Mouse (Mus musculus): ENCODE measurements around the gene Gm37240. TPM values are rescaled to one million over a fixed set of nuclear protein-coding genes. Genes with fewer than 3 reads are reported as not detected.

The Gm37240 gene
- polyA plus RNA-seq, 1 experiment from 2014 or later, result not detected

GRCm38 (mm10) chr3:84686799-84687487 is 1200.4 kb downstream of the Gm37240 start:
- Histone ChIP-seq H3K36me3 (no peaks in the 10 kb centered on the region), H3K4me1 (replicated peaks) (peaks cover 18% of the 10 kb centered on the region), H3K4me3 (no peak overlapping the region), H3K27me3 (no peaks in the 10 kb centered on the region), H3K4me2 (no peak overlapping the region), H3K9me3 (no peaks in the 10 kb centered on the region), H3K9ac (no peak overlapping the region), H3K27ac (replicated peaks) (no peak overlapping the region)
- ATAC-seq (ENCODE audit: low read depth), result no peak
- WGBS, result 65% methylated on average over 7 of the region's 7 CpGs

GRCm38 (mm10) chr3:84686294-84686672 is 1201.0 kb downstream of the Gm37240 start:
- Histone ChIP-seq H3K27me3 (no peaks in the 10 kb centered on the region), H3K36me3 (no peaks in the 10 kb centered on the region), H3K27ac (replicated peaks) (no peak overlapping the region), H3K4me1 (replicated peaks) (peaks cover 18% of the 10 kb centered on the region), H3K9me3 (no peaks in the 10 kb centered on the region), H3K4me3 (no peak overlapping the region), H3K9ac (no peak overlapping the region), H3K4me2 (no peak overlapping the region)
- no peak for ATAC-seq (ENCODE audit: low read depth)
- WGBS, result 95% methylated on average over 2 of the region's 2 CpGs

DNA sequence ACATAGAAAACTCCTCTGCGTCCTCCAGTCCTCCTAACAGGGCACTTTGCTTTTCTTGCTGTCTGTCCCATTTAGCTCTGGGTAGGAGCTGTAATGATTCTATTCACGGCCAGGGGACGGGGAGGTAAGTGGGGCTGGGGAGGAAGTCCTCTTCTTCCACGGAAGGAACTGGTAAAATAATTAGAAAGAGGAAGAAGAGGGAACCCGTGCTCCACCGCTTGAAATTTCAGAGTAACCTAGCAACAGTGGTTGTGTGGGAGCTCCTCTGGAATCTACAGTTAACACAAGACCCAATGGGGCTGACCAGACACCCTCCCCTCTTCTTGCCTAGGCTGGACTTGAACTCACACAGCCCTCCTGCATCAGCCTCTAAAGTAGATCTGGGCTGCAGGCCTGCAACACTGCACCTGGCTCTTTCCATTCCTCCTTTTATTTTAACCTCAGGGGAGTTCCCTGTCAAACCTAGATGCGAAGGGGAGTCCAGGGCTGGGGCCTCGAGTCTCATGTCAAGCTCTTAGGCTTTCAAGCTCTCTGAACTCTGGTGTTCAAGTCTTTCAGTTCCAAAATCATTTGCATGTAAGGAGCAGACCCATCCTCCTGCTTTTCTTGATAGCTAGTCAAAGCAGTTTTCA is 1201.5 kb downstream of the Gm37240 start:
- H3K4me3 ChIP-seq, result no peak overlapping the region
- WGBS, result 75% methylated on average over 8 of the region's 8 CpGs

GRCm38 (mm10) chr3:84683788-84684187 is 1203.5 kb downstream of the Gm37240 start:
- Histone ChIP-seq H3K4me3 (no peak overlapping the region), H3K36me3 (no peaks in the 10 kb centered on the region), H3K9ac (no peak overlapping the region), H3K27me3 (no peaks in the 10 kb centered on the region), H3K4me2 (no peak overlapping the region), H3K4me1 (replicated peaks) (peaks cover 7% of the 10 kb centered on the region), H3K27ac (replicated peaks) (no peak overlapping the region), H3K9me3 (no peaks in the 10 kb centered on the region)
- no peak for ATAC-seq (ENCODE audit: low read depth)
- 92% methylated on average over 6 of the region's 6 CpGs for WGBS

More for the DNA sequence above, 1201.5 kb downstream of the Gm37240 start:
- Histone ChIP-seq H3K4me1 (replicated peaks) (peaks cover 18% of the 10 kb centered on the region), H3K27me3 (no peaks in the 10 kb centered on the region), H3K27ac (replicated peaks) (no peak overlapping the region), H3K9me3 (no peaks in the 10 kb centered on the region), H3K36me3 (no peaks in the 10 kb centered on the region), H3K9ac (no peak overlapping the region), H3K4me2 (no peak overlapping the region)
- no peak for ATAC-seq (ENCODE audit: low read depth)

DNA sequence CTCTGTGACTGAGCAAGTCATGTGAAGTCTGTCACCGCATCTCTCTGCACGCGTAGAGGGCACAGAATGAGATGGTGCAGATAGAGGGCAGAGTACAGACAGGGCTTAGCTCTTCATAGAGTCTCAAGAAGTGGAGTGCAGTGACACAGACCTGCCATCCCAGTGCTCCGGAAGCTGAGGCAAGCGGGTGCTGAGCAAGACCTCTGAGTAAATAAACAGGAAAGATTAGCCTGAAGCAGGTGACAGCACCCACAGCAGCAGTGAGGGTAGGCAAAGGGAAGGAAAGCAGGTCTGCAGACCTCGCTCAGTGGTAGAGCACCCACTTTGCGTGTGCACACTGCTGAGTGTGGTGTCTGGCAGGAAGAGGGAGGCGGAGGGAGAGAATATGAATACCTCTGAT is 1205.6 kb downstream of the Gm37240 start:
- no peak overlapping the region for H3K9ac ChIP-seq
- ATAC-seq (ENCODE audit: low read depth), result no peak
- H3K27me3 ChIP-seq, result no peaks in the 10 kb centered on the region
- H3K27ac ChIP-seq (replicated peaks), result no peak overlapping the region
- H3K4me3 ChIP-seq, result no peak overlapping the region
- no peaks in the 10 kb centered on the region for H3K36me3 ChIP-seq
- no peaks in the 10 kb centered on the region for H3K4me1 ChIP-seq (replicated peaks)
- WGBS, result 86% methylated on average over 8 of the region's 8 CpGs
- H3K9me3 ChIP-seq, result no peaks in the 10 kb centered on the region
- H3K4me2 ChIP-seq, result no peak overlapping the region

GRCm38 (mm10) chr3:84680062-84680461 is 1207.3 kb downstream of the Gm37240 start:
- Histone ChIP-seq H3K4me1 (replicated peaks) (no peaks in the 10 kb centered on the region), H3K27ac (replicated peaks) (no peak overlapping the region), H3K27me3 (no peaks in the 10 kb centered on the region), H3K4me2 (no peak overlapping the region), H3K36me3 (no peaks in the 10 kb centered on the region), H3K9ac (no peak overlapping the region), H3K9me3 (no peaks in the 10 kb centered on the region), H3K4me3 (no peak overlapping the region)
- no peak for ATAC-seq (ENCODE audit: low read depth)
- WGBS, result 94% methylated on average over 7 of the region's 7 CpGs

GRCm38 (mm10) chr3:84679542-84679941 is 1207.8 kb downstream of the Gm37240 start:
- H3K27ac ChIP-seq (replicated peaks), result no peak overlapping the region
- no peaks in the 10 kb centered on the region for H3K36me3 ChIP-seq
- H3K9ac ChIP-seq, result no peak overlapping the region
- 96% methylated on average over 8 of the region's 8 CpGs for WGBS
- no peaks in the 10 kb centered on the region for H3K27me3 ChIP-seq
- ATAC-seq (ENCODE audit: low read depth), result no peak
- no peak overlapping the region for H3K4me3 ChIP-seq
- H3K4me1 ChIP-seq (replicated peaks), result no peaks in the 10 kb centered on the region
- H3K4me2 ChIP-seq, result no peak overlapping the region
- H3K9me3 ChIP-seq, result no peaks in the 10 kb centered on the region

DNA sequence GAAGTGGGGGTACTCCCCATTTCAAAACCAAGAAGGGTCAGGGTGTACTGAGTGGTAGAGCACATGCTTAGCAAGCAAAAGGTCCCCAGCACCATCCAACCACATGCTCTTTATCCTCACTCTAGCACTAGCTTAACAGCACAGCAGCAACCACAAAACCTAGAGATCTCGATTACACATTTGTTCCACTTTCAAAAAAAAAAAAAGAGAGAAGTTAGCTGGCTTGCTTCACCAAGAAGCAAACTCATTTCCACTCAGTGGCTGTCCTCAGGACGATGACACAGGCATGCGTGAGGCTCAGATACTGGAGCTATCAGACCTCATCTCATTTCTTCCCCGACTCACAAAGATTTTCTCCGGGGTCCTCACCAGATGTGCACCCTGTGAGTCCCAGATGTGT is 1208.4 kb downstream of the Gm37240 start:
- 82% methylated on average over 5 of the region's 5 CpGs for WGBS
- no peak overlapping the region for H3K9ac ChIP-seq
- ATAC-seq (ENCODE audit: low read depth), result no peak

DNA sequence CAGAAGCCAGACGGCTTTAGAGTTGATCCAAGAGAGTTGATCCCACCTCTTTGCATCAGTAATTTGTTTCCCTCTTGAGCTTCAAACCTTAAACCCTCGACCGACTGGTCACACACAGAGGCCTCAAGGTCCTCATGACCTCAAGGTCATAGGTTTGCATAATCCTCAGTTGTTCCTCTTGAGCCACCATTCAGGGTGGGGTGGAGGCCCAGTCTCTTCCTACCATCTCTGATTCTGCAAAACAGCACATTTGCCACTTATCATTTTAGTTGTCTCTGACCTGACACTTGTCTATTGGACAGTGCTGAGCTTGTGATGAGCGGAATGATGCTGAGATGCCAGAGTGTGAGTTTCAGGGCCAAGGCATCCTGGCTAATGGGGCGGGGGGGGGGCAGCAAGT is 1211.6 kb downstream of the Gm37240 start:
- WGBS, result 77% methylated on average over 5 of the region's 5 CpGs
- Histone ChIP-seq H3K4me2 (no peak overlapping the region), H3K4me3 (no peak overlapping the region), H3K9me3 (no peaks in the 10 kb centered on the region), H3K27me3 (no peaks in the 10 kb centered on the region), H3K36me3 (no peaks in the 10 kb centered on the region), H3K4me1 (replicated peaks) (no peaks in the 10 kb centered on the region), H3K9ac (no peak overlapping the region), H3K27ac (replicated peaks) (no peak overlapping the region)
- ATAC-seq (ENCODE audit: low read depth), result no peak

More for the DNA sequence above, 1208.4 kb downstream of the Gm37240 start:
- Histone ChIP-seq H3K4me3 (no peak overlapping the region), H3K27ac (replicated peaks) (no peak overlapping the region), H3K36me3 (no peaks in the 10 kb centered on the region), H3K27me3 (no peaks in the 10 kb centered on the region), H3K9me3 (no peaks in the 10 kb centered on the region), H3K4me2 (no peak overlapping the region), H3K4me1 (replicated peaks) (no peaks in the 10 kb centered on the region)

- ATAC-seq (ENCODE audit: low read depth), result no peak
- WGBS, result 94% methylated on average over 6 of the region's 6 CpGs
- H3K27ac ChIP-seq (replicated peaks), result no peak overlapping the region
- H3K36me3 ChIP-seq, result no peaks in the 10 kb centered on the region
- 0 out of 2 replicates have a peak, but pooled peaks cover under 1% of the 10 kb centered on the region for H3K27me3 ChIP-seq
- H3K4me3 ChIP-seq, result no peak overlapping the region
- no peaks in the 10 kb centered on the region for H3K9me3 ChIP-seq
- no peak overlapping the region for H3K9ac ChIP-seq
- no peaks in the 10 kb centered on the region for H3K4me1 ChIP-seq (replicated peaks)
- H3K4me2 ChIP-seq, result no peak overlapping the region
Observed at GRCm38 (mm10) chr3:84673552-84673951, 1213.8 kb downstream of the Gm37240 start.

DNA sequence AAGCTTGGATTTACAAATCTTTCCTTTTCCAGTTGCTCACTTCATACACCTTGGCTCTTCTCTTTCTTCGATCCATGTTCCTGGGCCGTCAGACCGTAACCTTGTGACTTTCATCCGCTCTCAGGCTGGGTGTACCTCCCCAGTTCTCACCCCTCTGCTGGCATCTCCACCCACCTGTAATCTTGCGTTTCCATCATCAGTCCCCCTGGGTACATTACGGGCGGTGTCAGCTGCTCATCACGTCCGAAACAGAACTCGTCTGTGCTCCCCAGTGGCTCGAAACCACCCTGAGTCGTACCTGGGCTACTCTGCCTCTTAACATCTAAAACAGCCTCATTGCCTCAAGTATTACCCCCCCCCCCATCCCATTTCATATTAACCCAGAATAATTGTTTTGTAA is 1215.2 kb downstream of the Gm37240 start:
- no peaks in the 10 kb centered on the region for H3K9me3 ChIP-seq
- no peak overlapping the region for H3K9ac ChIP-seq
- ATAC-seq (ENCODE audit: low read depth), result no peak
- no peaks in the 10 kb centered on the region for H3K36me3 ChIP-seq
- peaks cover 12% of the 10 kb centered on the region for H3K27me3 ChIP-seq
- WGBS, result 94% methylated on average over 12 of the region's 12 CpGs
- no peak overlapping the region for H3K27ac ChIP-seq (replicated peaks)
- no peak overlapping the region for H3K4me3 ChIP-seq
- no peaks in the 10 kb centered on the region for H3K4me1 ChIP-seq (replicated peaks)
- H3K4me2 ChIP-seq, result no peak overlapping the region

- 90% methylated on average over 3 of the region's 3 CpGs for WGBS
- no peak for ATAC-seq (ENCODE audit: low read depth)
- H3K9ac ChIP-seq, result no peak overlapping the region
Observed at GRCm38 (mm10) chr3:84668957-84669356, 1218.4 kb downstream of the Gm37240 start.

More at GRCm38 (mm10) chr3:84668957-84669356, 1218.4 kb downstream of the Gm37240 start:
- Histone ChIP-seq H3K4me1 (replicated peaks) (peaks cover 13% of the 10 kb centered on the region), H3K27me3 (peaks cover 42% of the 10 kb centered on the region), H3K36me3 (no peaks in the 10 kb centered on the region), H3K9me3 (no peaks in the 10 kb centered on the region), H3K27ac (replicated peaks) (no peak overlapping the region), H3K4me3 (no peak overlapping the region), H3K4me2 (no peak overlapping the region)

Measured in neural tube, embryonic 13.5 days (tissue).